Comparison of ENCODE assay signal across 10 mouse cellular contexts in the genomic region with DNA sequence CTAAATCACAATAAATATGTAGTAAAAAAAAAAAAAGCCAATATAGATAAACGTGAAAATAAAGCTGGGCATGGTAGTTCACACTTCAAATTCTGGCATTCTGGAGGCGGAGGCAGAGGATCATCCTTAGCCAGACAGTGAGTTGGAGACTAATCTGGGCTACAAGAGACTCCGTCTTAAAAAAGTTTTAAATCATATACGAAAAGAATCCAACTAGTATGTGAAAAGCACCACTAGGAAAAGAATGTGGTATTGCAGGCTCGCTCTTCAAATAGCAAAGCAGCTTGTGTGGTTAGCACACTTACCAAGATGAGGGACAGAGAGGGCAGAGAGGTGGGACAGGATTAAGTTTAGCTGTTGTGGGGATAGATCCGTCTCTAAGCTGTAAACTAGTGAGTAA. TPM values are rescaled to one million over a fixed set of nuclear protein-coding genes. Genes with fewer than 3 reads are reported as not detected.
DNase-seq lines count a peak whose midpoint lies in the region; ATAC-seq and TF ChIP-seq lines count a peak whose summit lies in the region.
"Had no signal": no experiment of that assay in that cellular context is flagged by ENCODE, and none has a peak within 500 bp of the region (broad histone marks: within the 10 kb centered on the region; RNA-seq: fewer than 3 reads in every experiment).

No protein-coding gene starts in this region.

- 48% methylated on average over 6 of the region's 6 CpGs for WGBS in kidney, embryonic 16.5 days
- WGBS in embryonic facial prominence, embryonic 10.5 days = 54% methylated on average over 6 of the region's 6 CpGs
- 50% methylated on average over 6 of the region's 6 CpGs for WGBS in hindbrain, postnatal 0 days
- WGBS in midbrain, postnatal 0 days = 49% methylated on average over 6 of the region's 6 CpGs

- no peak for TF ChIP-seq CTCF in hindbrain, postnatal 0 days (IDR thresholded peaks at IDR 0.05; ENCODE audit: low read depth)
- TF ChIP-seq CTCF in midbrain, postnatal 0 days (IDR thresholded peaks at IDR 0.05) = no peak

- H3K9ac ChIP-seq in kidney, embryonic 16.5 days (replicated peaks; ENCODE audit: low read length) = peak overlapping the region; percentile 67
- H3K9ac ChIP-seq in hindbrain, postnatal 0 days (replicated peaks; ENCODE audit: low read length) = peak overlapping the region; percentile 43; the same call in 1 of the 2 replicates
- no peak overlapping the region for H3K9ac ChIP-seq in midbrain, postnatal 0 days (replicated peaks; ENCODE audit: low read length, poor library complexity, severe bottlenecking)

- ATAC-seq in kidney, embryonic 16.5 days (ENCODE audit: low FRiP score, low TSS enrichment) = no peak
- no peak for ATAC-seq in hindbrain, postnatal 0 days
- ATAC-seq in midbrain, postnatal 0 days (ENCODE audit: low FRiP score) = no peak

- H3K4me3 ChIP-seq in kidney, embryonic 16.5 days (ENCODE audit: low read length) = peak overlapping the region; percentile 74
- H3K4me3 ChIP-seq in embryonic facial prominence, embryonic 10.5 days = peak overlapping the region; percentile 81
- H3K4me3 ChIP-seq in hindbrain, postnatal 0 days (ENCODE audit: low read length) = no peak overlapping the region
- peak overlapping the region; percentile 63; the same call in 1 of the 2 replicates for H3K4me3 ChIP-seq in midbrain, postnatal 0 days (ENCODE audit: low read depth, low read length)

- H3K4me2 ChIP-seq in kidney, embryonic 16.5 days (replicated peaks; ENCODE audit: low read depth, low read length) = peak overlapping the region; percentile 95
- H3K4me2 ChIP-seq in hindbrain, postnatal 0 days (ENCODE audit: low read depth, low read length) = peak overlapping the region; percentile 81
- peak overlapping the region; percentile 66 for H3K4me2 ChIP-seq in midbrain, postnatal 0 days (ENCODE audit: low read depth, low read length, poor library complexity, severe bottlenecking)

- H3K27me3 ChIP-seq in kidney, embryonic 16.5 days (ENCODE audit: insufficient read depth, low read length) = no peaks in the 10 kb centered on the region
- no peaks in the 10 kb centered on the region for H3K27me3 ChIP-seq in embryonic facial prominence, embryonic 10.5 days (replicated peaks; ENCODE audit: low read depth, poor library complexity, severe bottlenecking)
- H3K27me3 ChIP-seq in hindbrain, postnatal 0 days (ENCODE audit: insufficient read depth, low read length) = no peaks in the 10 kb centered on the region
- no peaks in the 10 kb centered on the region for H3K27me3 ChIP-seq in midbrain, postnatal 0 days (ENCODE audit: insufficient read depth, low read length)

- H3K36me3 ChIP-seq in kidney, embryonic 16.5 days (ENCODE audit: insufficient read depth, low read length) = peaks cover 8% of the 10 kb centered on the region; the same call in 1 of the 2 replicates
- peaks cover 20% of the 10 kb centered on the region for H3K36me3 ChIP-seq in embryonic facial prominence, embryonic 10.5 days (replicated peaks)
- H3K36me3 ChIP-seq in hindbrain, postnatal 0 days (ENCODE audit: insufficient read depth, low read length) = no peaks in the 10 kb centered on the region
- no peaks in the 10 kb centered on the region for H3K36me3 ChIP-seq in midbrain, postnatal 0 days (ENCODE audit: insufficient read depth, low read length)

- DNase-seq in kidney, adult 9 months = no peak
- no peak for DNase-seq in embryonic facial prominence, embryonic 10.5 days (ENCODE audit: low spot score)
- DNase-seq in hindbrain, postnatal 0 days (ENCODE audit: low spot score) = no peak
- no peak for DNase-seq in midbrain, postnatal 0 days (ENCODE audit: low spot score)
- no peak for DNase-seq in urinary bladder, postnatal 10 days (ENCODE audit: low spot score)
- no peak for DNase-seq in adrenal gland, adult 2 months
- DNase-seq in cerebellum, adult 9-11 months = no peak

- peak overlapping the region; percentile 91 for H3K27ac ChIP-seq in kidney, embryonic 16.5 days (ENCODE audit: low read length)
- H3K27ac ChIP-seq in embryonic facial prominence, embryonic 10.5 days (replicated peaks) = peak overlapping the region; percentile 89
- peak overlapping the region; percentile 80 for H3K27ac ChIP-seq in hindbrain, postnatal 0 days
- peak overlapping the region; percentile 79 for H3K27ac ChIP-seq in midbrain, postnatal 0 days (ENCODE audit: low read depth, low read length)

- peaks cover 15% of the 10 kb centered on the region for H3K4me1 ChIP-seq in kidney, embryonic 16.5 days (ENCODE audit: insufficient read depth, low read length)
- H3K4me1 ChIP-seq in embryonic facial prominence, embryonic 10.5 days = peaks cover 7% of the 10 kb centered on the region
- H3K4me1 ChIP-seq in hindbrain, postnatal 0 days (ENCODE audit: insufficient read depth, low read length) = 0 out of 2 replicates have a peak, but pooled peaks cover 5% of the 10 kb centered on the region
- H3K4me1 ChIP-seq in midbrain, postnatal 0 days (ENCODE audit: insufficient read depth, low read length) = no peaks in the 10 kb centered on the region

- no peaks in the 10 kb centered on the region for H3K9me3 ChIP-seq in kidney, embryonic 16.5 days (ENCODE audit: low read length)
- no peaks in the 10 kb centered on the region for H3K9me3 ChIP-seq in embryonic facial prominence, embryonic 10.5 days
- H3K9me3 ChIP-seq in hindbrain, postnatal 0 days (ENCODE audit: low read length) = no peaks in the 10 kb centered on the region
- no peaks in the 10 kb centered on the region for H3K9me3 ChIP-seq in midbrain, postnatal 0 days (ENCODE audit: low read length)

RNA-seq across cellular contexts. Expression of a gene that starts 1.2 kb away (rescaled TPM):
- 69.9 and 73.5 TPM in 2 replicates for polyA plus RNA-seq in kidney, embryonic 16.5 days (2015; fragmentation: Nextera tagmentation; extraction: Ambion mirVana)
- polyA plus RNA-seq in embryonic facial prominence, embryonic 10.5 days (2016; fragmentation: Nextera tagmentation; extraction: Ambion mirVana) = 85.1 and 86.3 TPM in 2 replicates
- total RNA-seq in hindbrain, postnatal 0 days (2014; rRNA removed) = 84.3 and 105 TPM in 2 replicates
- polyA plus RNA-seq in hindbrain, postnatal 0 days (2015; fragmentation: Nextera tagmentation; extraction: Ambion mirVana) = 69.2 and 70.5 TPM in 2 replicates
- 86.4 and 92.4 TPM in 2 replicates for total RNA-seq in midbrain, postnatal 0 days (2014; rRNA removed)
- polyA plus RNA-seq in midbrain, postnatal 0 days (2015; fragmentation: Nextera tagmentation; extraction: Ambion mirVana) = 78.6 and 85.2 TPM in 2 replicates
- 10 to 100 TPM; 22.5 to 31.1 TPM for total RNA-seq in adrenal gland, adult 2 months (2021)
- polyA plus RNA-seq in adrenal gland, adult 2 months (2012; rRNA removed) = 50.7 and 61.8 TPM in 2 replicates

RNA-seq across cellular contexts. Expression of a gene that starts 15.1 kb away (rescaled TPM):
- polyA plus RNA-seq in kidney, embryonic 16.5 days (2015; fragmentation: Nextera tagmentation; extraction: Ambion mirVana) = 27.7 and 31.8 TPM in 2 replicates
- 23.5 and 26.1 TPM in 2 replicates for polyA plus RNA-seq in embryonic facial prominence, embryonic 10.5 days (2016; fragmentation: Nextera tagmentation; extraction: Ambion mirVana)
- 71.0 and 85.9 TPM in 2 replicates for total RNA-seq in hindbrain, postnatal 0 days (2014; rRNA removed)
- polyA plus RNA-seq in hindbrain, postnatal 0 days (2015; fragmentation: Nextera tagmentation; extraction: Ambion mirVana) = 53.9 and 61.4 TPM in 2 replicates
- 65.8 and 66.7 TPM in 2 replicates for total RNA-seq in midbrain, postnatal 0 days (2014; rRNA removed)
- polyA plus RNA-seq in midbrain, postnatal 0 days (2015; fragmentation: Nextera tagmentation; extraction: Ambion mirVana) = 53.8 and 61.5 TPM in 2 replicates
- total RNA-seq in adrenal gland, adult 2 months (2021) = 10 to 100 TPM; 41.8 to 41.9 TPM
- polyA plus RNA-seq in adrenal gland, adult 2 months (2012; rRNA removed) = 73.8 and 87.1 TPM in 2 replicates

RNA-seq across cellular contexts. Expression of a gene that starts 26.0 kb away (rescaled TPM):
- not detected in 2 replicates for polyA plus RNA-seq in kidney, embryonic 16.5 days (2015; fragmentation: Nextera tagmentation; extraction: Ambion mirVana)
- not detected in 2 replicates for polyA plus RNA-seq in embryonic facial prominence, embryonic 10.5 days (2016; fragmentation: Nextera tagmentation; extraction: Ambion mirVana)
- total RNA-seq in hindbrain, postnatal 0 days (2014; rRNA removed) = not detected in 2 replicates
- not detected in 2 replicates for polyA plus RNA-seq in hindbrain, postnatal 0 days (2015; fragmentation: Nextera tagmentation; extraction: Ambion mirVana)
- not detected in 2 replicates for total RNA-seq in midbrain, postnatal 0 days (2014; rRNA removed)
- polyA plus RNA-seq in midbrain, postnatal 0 days (2015; fragmentation: Nextera tagmentation; extraction: Ambion mirVana) = not detected in 2 replicates
- not detected for total RNA-seq in adrenal gland, adult 2 months (2021)
- not detected in 2 replicates for polyA plus RNA-seq in adrenal gland, adult 2 months (2012; rRNA removed)
- total RNA-seq: gastrocnemius, postnatal 10 days; neutrophil, adult 5-6 weeks had no signal

RNA-seq across cellular contexts. Expression of a gene that starts 51.2 kb away (rescaled TPM):
- polyA plus RNA-seq in kidney, embryonic 16.5 days (2015; fragmentation: Nextera tagmentation; extraction: Ambion mirVana) = not detected in 2 replicates
- polyA plus RNA-seq in embryonic facial prominence, embryonic 10.5 days (2016; fragmentation: Nextera tagmentation; extraction: Ambion mirVana) = not detected in 2 replicates
- total RNA-seq in hindbrain, postnatal 0 days (2014; rRNA removed) = not detected in 2 replicates
- polyA plus RNA-seq in hindbrain, postnatal 0 days (2015; fragmentation: Nextera tagmentation; extraction: Ambion mirVana) = not detected in 2 replicates
- not detected in 2 replicates for total RNA-seq in midbrain, postnatal 0 days (2014; rRNA removed)
- polyA plus RNA-seq in midbrain, postnatal 0 days (2015; fragmentation: Nextera tagmentation; extraction: Ambion mirVana) = not detected in 2 replicates
- not detected for total RNA-seq in adrenal gland, adult 2 months (2021)
- polyA plus RNA-seq in adrenal gland, adult 2 months (2012; rRNA removed) = not detected in 2 replicates
- total RNA-seq: gastrocnemius, postnatal 10 days; neutrophil, adult 5-6 weeks had no signal
